Mouse (Mus musculus) C2C12 (cell line): ENCODE measurements around the gene Wdtc1.

ENCODE experiments used
- CEBPB ChIP-seq: IDR thresholded peaks from one replicate; pipeline ENCODE4 v1.6.1; 2011; ENCODE audit warnings: low read depth, mild to moderate bottlenecking, control low read depth, moderate library complexity
- CTCF ChIP-seq: IDR thresholded peaks from one replicate; pipeline ENCODE4 v1.5.1; 2011; ENCODE audit not compliant: control insufficient read depth, insufficient read depth, insufficient read length
- MAX ChIP-seq: IDR thresholded peaks from one replicate; pipeline ENCODE4 v1.6.1; 2011; ENCODE audit warnings: mild to moderate bottlenecking, control low read depth
- MYOD1 ChIP-seq: IDR thresholded peaks from one replicate; pipeline ENCODE4 v1.6.1; 2011; ENCODE audit warnings: low read depth; ENCODE audit not compliant: control insufficient read depth, insufficient read length
- MYOG ChIP-seq: IDR thresholded peaks from one replicate; pipeline ENCODE4 v1.6.1; 2011; ENCODE audit not compliant: control insufficient read depth, insufficient read length; ENCODE audit errors: extremely low read depth
- USF1 ChIP-seq: IDR thresholded peaks from one replicate; pipeline ENCODE4 v1.6.1; 2011; ENCODE audit warnings: low read depth, mild to moderate bottlenecking, control low read depth, moderate library complexity

GRCm38 (mm10) chr4:133378236-133379045, 25.2 kb upstream of the Wdtc1 start:
- TF ChIP-seq CTCF (no peak), USF1 (no peak), MYOD1 (no peak), MAX (no peak), CEBPB (no peak), MYOG (no peak)
